Mouse (Mus musculus) stomach, postnatal 0 days (tissue): Measurements from ENCODE around the gene Steap2. TPM values are rescaled to one million over a fixed set of nuclear protein-coding genes. Genes with fewer than 3 reads are reported as not detected.

Experiments
- ATAC-seq: fragments of 200-750 bp; cut with Nextera tagmentation; 2 replicates; pipeline ENCODE4 v1.8.0; 2017; ENCODE audit not compliant: low FRiP score, low TSS enrichment
- DNase-seq: peaks from one replicate; pipeline ENCODE4 v3.0.0-alpha.2; 2016; ENCODE audit warnings: low spot score
- H3K27ac ChIP-seq: fragments of 300-500 bp; sonication (generic); replicated peaks from 2 replicates; pipeline ENCODE4 v1.5.1; 2014; ENCODE audit warnings: mild to moderate bottlenecking, control low read depth
- H3K27me3 ChIP-seq: fragments of 300-500 bp; sonication (generic); 2 replicates; pipeline ENCODE4 v1.6.1; 2014; ENCODE audit warnings: low read length; ENCODE audit not compliant: control insufficient read depth, insufficient read depth
- H3K36me3 ChIP-seq: fragments of 300-500 bp; sonication (generic); 2 replicates; pipeline ENCODE4 v1.6.1; 2014; ENCODE audit warnings: low read length, mixed read lengths; ENCODE audit not compliant: control insufficient read depth, insufficient read depth
- H3K4me1 ChIP-seq: fragments of 300-500 bp; sonication (generic); replicated peaks from 2 replicates; pipeline ENCODE4 v1.6.1; 2014; ENCODE audit warnings: antibody characterized with exemption; ENCODE audit not compliant: control insufficient read depth, insufficient read depth
- H3K4me2 ChIP-seq: fragments of 300-500 bp; sonication (generic); replicated peaks from 2 replicates; pipeline ENCODE4 v1.6.1; 2014; ENCODE audit warnings: low read depth, mild to moderate bottlenecking, control low read depth, moderate library complexity
- H3K4me3 ChIP-seq: fragments of 300-500 bp; sonication (generic); 2 replicates; pipeline ENCODE4 v1.5.1; 2014; ENCODE audit warnings: low read depth, low read length, control low read depth
- H3K9ac ChIP-seq: fragments of 300-500 bp; sonication (generic); 2 replicates; pipeline ENCODE4 v1.6.1; 2014; ENCODE audit warnings: mild to moderate bottlenecking, low read length, control low read depth, mixed read lengths
- H3K9me3 ChIP-seq: fragments of 300-500 bp; sonication (generic); 2 replicates; pipeline ENCODE4 v1.6.1; 2016; ENCODE audit warnings: low read length; ENCODE audit not compliant: control insufficient read depth
- CTCF ChIP-seq: IDR thresholded peaks from 2 replicates; pipeline ENCODE4 v1.5.1; 2016; ENCODE audit warnings: antibody characterized with exemption, low read depth, mild to moderate bottlenecking, moderate library complexity
- EP300 ChIP-seq: optimal IDR thresholded peaks from 2 replicates; pipeline ENCODE3; 2016; ENCODE audit warnings: antibody characterized with exemption
- WGBS: fragments of 180-500 bp; shearing (Covaris S2); extraction: QIAGEN DNeasy Blood & Tissue Kit; methylation state at CpG from one replicate; pipeline ENCODE4 v1.1.7; 2014; 5-methylcytosine and 5-hydroxymethylcytosine counted together
- polyA plus RNA-seq: library from polyadenylated mRNA; unstranded; fragments of >200 nt; fragmentation: Nextera tagmentation; extraction: Ambion mirVana; gene quantifications from 2 replicates; pipeline ENCODE4 v1.2.1, GENCODE M21; 2015

Gene Steap2
- polyA plus RNA-seq, 1 experiment from 2014 or later: 4.2 TPM

GRCm38 (mm10) chr5:5625491-5625890, 68.9 kb downstream of the Steap2 start:
- Histone ChIP-seq H3K4me3 (no peak overlapping the region), H3K27ac (no peak overlapping the region), H3K9ac (no peak overlapping the region), H3K27me3 (no peaks in the 10 kb centered on the region), H3K4me2 (no peak overlapping the region), H3K36me3 (no peaks in the 10 kb centered on the region), H3K4me1 (no peaks in the 10 kb centered on the region), H3K9me3 (no peaks in the 10 kb centered on the region)
- ATAC-seq: no peak
- no peak for TF ChIP-seq EP300
- no peak for TF ChIP-seq CTCF
- DNase-seq: no peak
- 67% methylated on average over 3 of the region's 3 CpGs for whole genome bisulfite sequencing

- Histone ChIP-seq H3K9ac (no peak overlapping the region), H3K4me1 (no peaks in the 10 kb centered on the region), H3K27ac (no peak overlapping the region), H3K36me3 (no peaks in the 10 kb centered on the region), H3K9me3 (no peaks in the 10 kb centered on the region), H3K27me3 (no peaks in the 10 kb centered on the region), H3K4me2 (no peak overlapping the region), H3K4me3 (no peak overlapping the region)
- DNase-seq: no peak
- WGBS: 62% methylated on average over 4 of the region's 4 CpGs
- ATAC-seq: no peak
- no peak for TF ChIP-seq EP300
- no peak for TF ChIP-seq CTCF
Measured at GRCm38 (mm10) chr5:5618329-5618728, 76.0 kb downstream of the Steap2 start.

Other genes with a start within 250 kb of the Steap2 start
- not detected in 2 replicates for gene 1700015F17Rik, start 215.4 kb downstream of the Steap2 start, polyA plus RNA-seq
- gene Cldn12, start 179.6 kb downstream of the Steap2 start, polyA plus RNA-seq: 12.8 and 13.9 TPM in 2 replicates
- gene Gtpbp10, start 135.0 kb downstream of the Steap2 start, polyA plus RNA-seq: 12.6 and 13.2 TPM in 2 replicates
- 0.93 and 0.98 TPM in 2 replicates for gene Gm8773, start 120.8 kb downstream of the Steap2 start, polyA plus RNA-seq
- gene Cfap69, start 30.3 kb downstream of the Steap2 start, polyA plus RNA-seq: 7.2 and 8.1 TPM in 2 replicates
- gene Steap1, start 54.7 kb upstream of the Steap2 start, polyA plus RNA-seq: 10.8 and 11.8 TPM in 2 replicates